Mouse (Mus musculus) hindbrain, postnatal 0 days (tissue): ENCODE measurements around the gene Gm49322. TPM values are rescaled to one million over a fixed set of nuclear protein-coding genes. Genes with fewer than 3 reads are reported as not detected.

Source experiments
- ATAC-seq: fragments of 200-750 bp; cut with Nextera tagmentation; 2 replicates; pipeline ENCODE4 v1.8.0; 2017; ENCODE audit warnings: mild to moderate bottlenecking, moderate TSS enrichment, moderate library complexity
- DNase-seq: peaks from one replicate; pipeline ENCODE4 v3.0.0-alpha.2; 2015; ENCODE audit warnings: low spot score
- H3K27ac ChIP-seq: fragments of 300-500 bp; sonication (generic); 2 replicates; pipeline ENCODE4 v1.5.1; 2014; ENCODE audit warnings: mild to moderate bottlenecking
- H3K27me3 ChIP-seq: fragments of 300-500 bp; sonication (generic); 2 replicates; pipeline ENCODE4 v1.6.1; 2014; ENCODE audit warnings: low read length, mixed read lengths; ENCODE audit not compliant: insufficient read depth
- H3K36me3 ChIP-seq: fragments of 300-500 bp; sonication (generic); 2 replicates; pipeline ENCODE4 v1.6.1; 2014; ENCODE audit warnings: low read length, mixed read lengths; ENCODE audit not compliant: insufficient read depth
- H3K4me1 ChIP-seq: fragments of 300-500 bp; sonication (generic); 2 replicates; pipeline ENCODE4 v1.6.1; 2014; ENCODE audit warnings: antibody characterized with exemption, low read length, mixed read lengths; ENCODE audit not compliant: insufficient read depth
- H3K4me2 ChIP-seq: fragments of 300-500 bp; sonication (generic); 2 replicates; pipeline ENCODE4 v1.6.1; 2014; ENCODE audit warnings: low read depth, mild to moderate bottlenecking, low read length, moderate library complexity, mixed read lengths
- H3K4me3 ChIP-seq: fragments of 300-500 bp; sonication (generic); 2 replicates; pipeline ENCODE4 v1.5.1; 2014; ENCODE audit warnings: low read length
- H3K9ac ChIP-seq: fragments of 300-500 bp; sonication (generic); replicated peaks from 2 replicates; pipeline ENCODE4 v1.6.1; 2014; ENCODE audit warnings: mild to moderate bottlenecking, low read length, moderate library complexity, mixed read lengths
- H3K9me3 ChIP-seq: fragments of 300-500 bp; sonication (generic); 2 replicates; pipeline ENCODE4 v1.6.1; 2016; ENCODE audit warnings: low read length, mixed read lengths
- CTCF ChIP-seq: IDR thresholded peaks from 2 replicates; pipeline ENCODE4 v1.5.1; 2016; ENCODE audit warnings: antibody characterized with exemption, control low read depth, low read depth
- WGBS: fragments of 180-500 bp; shearing (Covaris S2); extraction: QIAGEN DNeasy Blood & Tissue Kit; methylation state at CpG from one replicate; pipeline ENCODE4 v1.1.7; 2014; 5-methylcytosine and 5-hydroxymethylcytosine counted together
- microRNA-seq, 2 experiments: library from miRNA; unstranded; fragments of <30 nt; microRNA quantifications; one replicate each; pipeline ENCODE4; 2016
- polyA plus RNA-seq: library from polyadenylated mRNA; unstranded; fragments of >200 nt; fragmentation: Nextera tagmentation; extraction: Ambion mirVana; gene quantifications from 2 replicates; pipeline ENCODE4 v1.2.1, GENCODE M21; 2015
- total RNA-seq: library from RNA; depleted of rRNA; stranded (reverse); fragments of >200 nt; gene quantifications from 2 replicates; pipeline ENCODE4 v1.2.3, GENCODE M21; 2014; rRNA removed

The Gm49322 gene
- total and polyA plus RNA-seq, 2 experiments from 2014 or later: 1.1 to 2.2 TPM

GRCm38 (mm10) chr10:80658841-80659202 is 53.0 kb downstream of the Gm49322 start:
- no peaks in the 10 kb centered on the region for H3K9me3 ChIP-seq
- DNase-seq (no peak), ATAC-seq (no peak)
- WGBS: 71% methylated on average over 4 of the region's 4 CpGs
- H3K9ac ChIP-seq: no peak overlapping the region
- TF ChIP-seq CTCF: no peak
- no peaks in the 10 kb centered on the region for H3K36me3 ChIP-seq
- peaks cover 11% of the 10 kb centered on the region; the same call in 1 of the 2 replicates for H3K4me1 ChIP-seq
- H3K4me2 ChIP-seq: no peak overlapping the region; the same call in 1 of the 2 replicates
- no peaks in the 10 kb centered on the region for H3K27me3 ChIP-seq
- H3K4me3 ChIP-seq: no peak overlapping the region
- H3K27ac ChIP-seq: no peak overlapping the region

- Histone ChIP-seq H3K9ac (no peak overlapping the region), H3K4me1 (peaks cover 11% of the 10 kb centered on the region; the same call in 1 of the 2 replicates), H3K9me3 (no peaks in the 10 kb centered on the region), H3K4me2 (peak overlapping the region; percentile 41), H3K27me3 (no peaks in the 10 kb centered on the region), H3K4me3 (peak overlapping the region; percentile 18; the same call in 1 of the 2 replicates), H3K36me3 (no peaks in the 10 kb centered on the region), H3K27ac (no peak overlapping the region)
- DNase-seq: peak; percentile 86
- 9% methylated on average over 10 of the region's 10 CpGs for WGBS
- peak; percentile 79 for TF ChIP-seq CTCF
- no peak for ATAC-seq
Measured at GRCm38 (mm10) chr10:80659213-80659612, 53.4 kb downstream of the Gm49322 start.

- peak; percentile 74 for TF ChIP-seq CTCF
- H3K9ac ChIP-seq: no peak overlapping the region
- no peak overlapping the region for H3K27ac ChIP-seq
- no peaks in the 10 kb centered on the region for H3K9me3 ChIP-seq
- DNase-seq (peak; percentile 60), ATAC-seq (no peak)
- no peak overlapping the region for H3K4me3 ChIP-seq
- no peak overlapping the region for H3K4me2 ChIP-seq
- H3K4me1 ChIP-seq: peaks cover 6% of the 10 kb centered on the region; the same call in 1 of the 2 replicates
- peaks cover under 1% of the 10 kb centered on the region; the same call in 1 of the 2 replicates for H3K36me3 ChIP-seq
- WGBS: 33% methylated on average over 5 of the region's 5 CpGs
- no peaks in the 10 kb centered on the region for H3K27me3 ChIP-seq
Measured at GRCm38 (mm10) chr10:80661149-80661548, 55.3 kb downstream of the Gm49322 start.

- TF ChIP-seq CTCF: no peak
- ATAC-seq: no peak
- H3K27me3 ChIP-seq: no peaks in the 10 kb centered on the region
Measured at GRCm38 (mm10) chr10:80663485-80664196, 57.8 kb downstream of the Gm49322 start.

GRCm38 (mm10) chr10:80664197-80665015 is 58.6 kb downstream of the Gm49322 start:
- WGBS: 31% methylated on average over 16 of the region's 16 CpGs
- Histone ChIP-seq H3K27ac (peak overlapping the region; percentile 54; the same call in 1 of the 2 replicates), H3K9me3 (no peaks in the 10 kb centered on the region), H3K4me1 (peaks cover 6% of the 10 kb centered on the region; the same call in 1 of the 2 replicates), H3K4me3 (no peak overlapping the region), H3K4me2 (0 out of 2 replicates have a peak overlapping the region, but pooled peaks have one; percentile 19), H3K9ac (no peak overlapping the region), H3K36me3 (peaks cover 33% of the 10 kb centered on the region), H3K27me3 (no peaks in the 10 kb centered on the region)
- ATAC-seq: peak; percentile 28; the same call in 1 of the 2 replicates
- no peak for TF ChIP-seq CTCF
- DNase-seq: peak; percentile 28

More at GRCm38 (mm10) chr10:80663485-80664196, 57.8 kb downstream of the Gm49322 start:
- WGBS: 64% methylated on average over 5 of the region's 5 CpGs
- no peak overlapping the region for H3K4me3 ChIP-seq
- H3K27ac ChIP-seq: no peak overlapping the region
- H3K9me3 ChIP-seq: no peaks in the 10 kb centered on the region
- peaks cover 26% of the 10 kb centered on the region for H3K36me3 ChIP-seq
- peaks cover 6% of the 10 kb centered on the region; the same call in 1 of the 2 replicates for H3K4me1 ChIP-seq
- no peak for DNase-seq
- no peak overlapping the region for H3K4me2 ChIP-seq
- no peak overlapping the region for H3K9ac ChIP-seq

GRCm38 (mm10) chr10:80665016-80665380 is 59.2 kb downstream of the Gm49322 start:
- H3K4me3 ChIP-seq: no peak overlapping the region
- TF ChIP-seq CTCF: no peak
- no peaks in the 10 kb centered on the region for H3K27me3 ChIP-seq
- WGBS: 21% methylated on average over 10 of the region's 10 CpGs
- H3K27ac ChIP-seq: peak overlapping the region; percentile 54; the same call in 1 of the 2 replicates
- peaks cover 6% of the 10 kb centered on the region; the same call in 1 of the 2 replicates for H3K4me1 ChIP-seq
- no peak for ATAC-seq
- 0 out of 2 replicates have a peak overlapping the region, but pooled peaks have one; percentile 19 for H3K4me2 ChIP-seq
- H3K36me3 ChIP-seq: peaks cover 37% of the 10 kb centered on the region
- H3K9ac ChIP-seq: no peak overlapping the region
- no peak for DNase-seq
- H3K9me3 ChIP-seq: no peaks in the 10 kb centered on the region

Small RNA genes within 50 kb of the gene (microRNA-seq; reads per million reads assigned to microRNA genes)
- 0 to 0.18 reads per million in 2 experiments for gene Mir6912

Other genes starting within 250 kb of the Gm49322 start
- gene Plk5, start 249.6 kb upstream of the Gm49322 start, total RNA-seq: 15.7 and 18.3 TPM in 2 replicates
- 8.9 and 9.3 TPM in 2 replicates for gene Plk5, start 249.6 kb upstream of the Gm49322 start, polyA plus RNA-seq
- gene Mex3d, start 218.4 kb upstream of the Gm49322 start, total RNA-seq: 129 and 145 TPM in 2 replicates
- gene Mex3d, start 218.4 kb upstream of the Gm49322 start, polyA plus RNA-seq: 11.6 and 14.2 TPM in 2 replicates
- gene Mbd3, start 206.5 kb upstream of the Gm49322 start, total RNA-seq: 48.2 and 50.4 TPM in 2 replicates
- gene Mbd3, start 206.5 kb upstream of the Gm49322 start, polyA plus RNA-seq: 166 and 175 TPM in 2 replicates
- 369 and 391 TPM in 2 replicates for gene Uqcr11, start 199.2 kb upstream of the Gm49322 start, total RNA-seq
- gene Uqcr11, start 199.2 kb upstream of the Gm49322 start, polyA plus RNA-seq: 897 and 981 TPM in 2 replicates
- 132 TPM in 2 replicates for gene Tcf3, start 172.4 kb upstream of the Gm49322 start, total RNA-seq
- 36.2 and 36.4 TPM in 2 replicates for gene Tcf3, start 172.4 kb upstream of the Gm49322 start, polyA plus RNA-seq
- gene Onecut3, start 111.2 kb upstream of the Gm49322 start, total RNA-seq: 2.5 and 5.0 TPM in 2 replicates
- 0.57 and 0.74 TPM in 2 replicates for gene Onecut3, start 111.2 kb upstream of the Gm49322 start, polyA plus RNA-seq
- gene Atp8b3, start 66.9 kb upstream of the Gm49322 start, total RNA-seq: 0.61 and 1.1 TPM in 2 replicates
- gene Atp8b3, start 66.9 kb upstream of the Gm49322 start, polyA plus RNA-seq: 0.96 and 1.2 TPM in 2 replicates
- 47.2 and 51.0 TPM in 2 replicates for gene Rexo1, start 44.5 kb upstream of the Gm49322 start, total RNA-seq
- 25.1 and 27.6 TPM in 2 replicates for gene Rexo1, start 44.5 kb upstream of the Gm49322 start, polyA plus RNA-seq
- gene Klf16, start 28.7 kb upstream of the Gm49322 start, total RNA-seq: 16.6 and 17.0 TPM in 2 replicates
- 8.2 and 8.6 TPM in 2 replicates for gene Klf16, start 28.7 kb upstream of the Gm49322 start, polyA plus RNA-seq
- 389 and 721 TPM in 2 replicates for gene Abhd17a, start 15.7 kb upstream of the Gm49322 start, total RNA-seq
- gene Abhd17a, start 15.7 kb upstream of the Gm49322 start, polyA plus RNA-seq: 159 and 171 TPM in 2 replicates
- gene Scamp4, start 3.1 kb upstream of the Gm49322 start, total RNA-seq: 39.5 and 43.2 TPM in 2 replicates
- gene Scamp4, start 3.1 kb upstream of the Gm49322 start, polyA plus RNA-seq: 68.3 and 69.1 TPM in 2 replicates
- gene Adat3, start 3.1 kb upstream of the Gm49322 start, total RNA-seq: 7.3 and 11.4 TPM in 2 replicates
- gene Adat3, start 3.1 kb upstream of the Gm49322 start, polyA plus RNA-seq: 3.6 and 4.0 TPM in 2 replicates
- 128 and 156 TPM in 2 replicates for gene Csnk1g2, start 16.8 kb downstream of the Gm49322 start, total RNA-seq
- gene Csnk1g2, start 16.8 kb downstream of the Gm49322 start, polyA plus RNA-seq: 94.3 and 95.5 TPM in 2 replicates
- gene Btbd2, start 51.0 kb downstream of the Gm49322 start, total RNA-seq: 209 and 213 TPM in 2 replicates
- 81.9 and 82.8 TPM in 2 replicates for gene Btbd2, start 51.0 kb downstream of the Gm49322 start, polyA plus RNA-seq
- 84.5 and 95.4 TPM in 2 replicates for gene Mknk2, start 72.1 kb downstream of the Gm49322 start, total RNA-seq
- gene Mknk2, start 72.1 kb downstream of the Gm49322 start, polyA plus RNA-seq: 38.2 and 40.5 TPM in 2 replicates
- 68.3 and 76.4 TPM in 2 replicates for gene Mob3a, start 96.0 kb downstream of the Gm49322 start, total RNA-seq
- gene Mob3a, start 96.0 kb downstream of the Gm49322 start, polyA plus RNA-seq: 37.2 and 38.8 TPM in 2 replicates
- 31.1 and 31.6 TPM in 2 replicates for gene Izumo4, start 96.2 kb downstream of the Gm49322 start, total RNA-seq
- gene Izumo4, start 96.2 kb downstream of the Gm49322 start, polyA plus RNA-seq: 46.7 and 52.2 TPM in 2 replicates
- gene Ap3d1, start 136.2 kb downstream of the Gm49322 start, total RNA-seq: 195 and 201 TPM in 2 replicates
- 99.2 and 99.7 TPM in 2 replicates for gene Ap3d1, start 136.2 kb downstream of the Gm49322 start, polyA plus RNA-seq
- gene Dot1l, start 149.2 kb downstream of the Gm49322 start, total RNA-seq: 27.2 and 27.7 TPM in 2 replicates
- 10.3 and 12.6 TPM in 2 replicates for gene Dot1l, start 149.2 kb downstream of the Gm49322 start, polyA plus RNA-seq
- 14.2 and 22.0 TPM in 2 replicates for gene Sf3a2, start 192.2 kb downstream of the Gm49322 start, total RNA-seq
- gene Sf3a2, start 192.2 kb downstream of the Gm49322 start, polyA plus RNA-seq: 48.7 and 53.2 TPM in 2 replicates
- gene Plekhj1, start 192.6 kb downstream of the Gm49322 start, total RNA-seq: 74.4 and 82.3 TPM in 2 replicates
- gene Plekhj1, start 192.6 kb downstream of the Gm49322 start, polyA plus RNA-seq: 99.4 and 103 TPM in 2 replicates
- gene Amh, start 199.2 kb downstream of the Gm49322 start, total RNA-seq: 0.47 and 2.6 TPM in 2 replicates
- 0.24 TPM in 1 of 2 replicates, not detected in the other for gene Amh, start 199.2 kb downstream of the Gm49322 start, polyA plus RNA-seq
- gene Jsrp1, start 207.5 kb downstream of the Gm49322 start, total RNA-seq: 0.22 TPM in 1 of 2 replicates, not detected in the other
- 1.4 and 1.6 TPM in 2 replicates for gene Jsrp1, start 207.5 kb downstream of the Gm49322 start, polyA plus RNA-seq
- gene Oaz1, start 220.6 kb downstream of the Gm49322 start, total RNA-seq: 1,128 and 1,180 TPM in 2 replicates
- gene Oaz1, start 220.6 kb downstream of the Gm49322 start, polyA plus RNA-seq: 1,097 and 1,185 TPM in 2 replicates
- gene Lingo3, start 238.0 kb downstream of the Gm49322 start, total RNA-seq: 66.9 and 70.3 TPM in 2 replicates
- 26.6 and 28.0 TPM in 2 replicates for gene Lingo3, start 238.0 kb downstream of the Gm49322 start, polyA plus RNA-seq
- gene Lsm7, start 249.2 kb downstream of the Gm49322 start, total RNA-seq: 165 and 189 TPM in 2 replicates
- gene Lsm7, start 249.2 kb downstream of the Gm49322 start, polyA plus RNA-seq: 279 and 295 TPM in 2 replicates
- 161 and 174 TPM in 2 replicates for gene Sppl2b, start 249.3 kb downstream of the Gm49322 start, total RNA-seq
- gene Sppl2b, start 249.3 kb downstream of the Gm49322 start, polyA plus RNA-seq: 76.0 and 76.2 TPM in 2 replicates